Mouse (Mus musculus) C2C12 (cell line): Measurements from ENCODE around the gene Fpr2. TPM values are rescaled to one million over a fixed set of nuclear protein-coding genes. Genes with fewer than 3 reads are reported as not detected.
A peak's percentile ranks its signal among the peaks of the same experiment; 100 is the strongest.

Source experiments
- H3K27me3 ChIP-seq: one replicate; pipeline ENCODE4 v1.6.1; 2011; ENCODE audit not compliant: control insufficient read depth, insufficient read depth, insufficient read length
- H3K36me3 ChIP-seq: one replicate; pipeline ENCODE4 v1.6.1; 2011; ENCODE audit not compliant: control insufficient read depth, insufficient read depth
- H3K4me3 ChIP-seq: one replicate; pipeline ENCODE4 v1.5.1; 2011; ENCODE audit warnings: mild to moderate bottlenecking, control low read depth; ENCODE audit not compliant: poor library complexity, insufficient read depth, severe bottlenecking
- H3K79me2 ChIP-seq: one replicate; pipeline ENCODE4 v1.6.1; 2011; ENCODE audit not compliant: control insufficient read depth, insufficient read depth
- H3K79me3 ChIP-seq: one replicate; pipeline ENCODE4 v1.6.1; 2011; ENCODE audit warnings: low read depth, control low read depth
- H3ac ChIP-seq: one replicate; pipeline ENCODE3; 2011; ENCODE audit warnings: low read depth; ENCODE audit not compliant: control insufficient read depth, insufficient read length
- CEBPB ChIP-seq: IDR thresholded peaks from one replicate; pipeline ENCODE4 v1.6.1; 2011; ENCODE audit warnings: low read depth, mild to moderate bottlenecking, control low read depth, moderate library complexity
- CTCF ChIP-seq: IDR thresholded peaks from one replicate; pipeline ENCODE4 v1.5.1; 2011; ENCODE audit not compliant: control insufficient read depth, insufficient read depth, insufficient read length
- FOSL1 ChIP-seq: IDR thresholded peaks from one replicate; pipeline ENCODE4 v1.8.0; 2011; ENCODE audit warnings: mild to moderate bottlenecking, low read length; ENCODE audit not compliant: poor library complexity, insufficient read depth, severe bottlenecking
- MAX ChIP-seq: IDR thresholded peaks from one replicate; pipeline ENCODE4 v1.6.1; 2011; ENCODE audit warnings: mild to moderate bottlenecking, control low read depth
- MYOD1 ChIP-seq: IDR thresholded peaks from one replicate; pipeline ENCODE4 v1.6.1; 2011; ENCODE audit warnings: low read depth; ENCODE audit not compliant: control insufficient read depth, insufficient read length
- MYOG ChIP-seq: IDR thresholded peaks from one replicate; pipeline ENCODE4 v1.6.1; 2011; ENCODE audit not compliant: control insufficient read depth, insufficient read length; ENCODE audit errors: extremely low read depth
- USF1 ChIP-seq: IDR thresholded peaks from one replicate; pipeline ENCODE4 v1.6.1; 2011; ENCODE audit warnings: low read depth, mild to moderate bottlenecking, control low read depth, moderate library complexity
- polyA plus RNA-seq: library from polyadenylated mRNA; unstranded; fragments of >200 nt; fragmentation: generic; extraction: Trizol; gene quantifications from one replicate; pipeline ENCODE4 v1.2.1, GENCODE M21; 2012; ENCODE audit warnings: missing spikeins

Gene Fpr2
- polyA plus RNA-seq, 1 experiment: not detected

DNA sequence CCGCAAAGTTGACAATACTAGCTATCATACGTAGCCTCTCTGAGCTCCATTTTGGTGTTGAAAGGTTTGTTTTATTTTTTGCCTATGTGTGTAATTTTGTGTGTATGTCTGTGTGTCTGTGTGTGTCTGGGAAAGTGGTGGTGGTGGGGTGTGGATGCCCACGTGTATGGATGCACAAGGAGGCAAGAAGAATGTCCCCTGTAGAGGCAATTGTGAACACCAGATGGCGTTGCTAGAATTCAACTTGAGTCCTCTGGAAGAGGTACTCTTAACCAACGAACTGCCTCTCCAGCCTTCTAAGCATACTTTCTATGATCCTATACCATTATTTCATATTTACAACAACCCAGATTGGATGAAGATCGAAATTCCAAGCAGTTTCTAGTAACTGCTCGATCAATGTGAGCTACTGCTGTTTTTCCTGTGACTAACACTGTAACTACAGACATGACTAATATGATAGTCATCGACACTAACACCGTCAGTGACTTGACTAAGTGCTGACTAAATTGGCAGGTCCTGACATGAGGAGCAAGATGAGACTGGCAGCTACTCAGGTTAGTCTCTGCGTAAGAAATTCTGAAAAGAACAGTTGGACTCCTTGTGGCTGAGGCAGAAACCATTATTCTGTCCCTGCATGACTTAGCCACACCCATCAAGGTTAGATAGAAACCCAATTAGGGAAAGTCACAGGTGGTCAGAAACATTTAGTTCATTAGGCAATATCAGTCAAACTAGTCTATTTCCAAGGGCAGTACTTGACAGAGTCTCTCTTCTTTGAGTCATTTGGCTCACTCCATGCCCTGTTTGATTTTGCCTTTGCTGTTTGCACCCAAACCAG, 42.2 kb upstream of the Fpr2 start:
- H3K36me3 ChIP-seq: peaks cover 39% of the 10 kb centered on the region
- peaks cover 1% of the 10 kb centered on the region for H3K79me2 ChIP-seq
- peak; percentile 65 for TF ChIP-seq MYOD1
- peak; percentile 79 for TF ChIP-seq MAX
- no peak for TF ChIP-seq USF1
- TF ChIP-seq CTCF: no peak
- TF ChIP-seq MYOG: no peak
- TF ChIP-seq CEBPB: no peak
- TF ChIP-seq FOSL1: peak; percentile 99
- H3K4me3 ChIP-seq: no peak overlapping the region
- H3K79me3 ChIP-seq: peaks cover 1% of the 10 kb centered on the region
- H3ac ChIP-seq: no peak overlapping the region
- no peaks in the 10 kb centered on the region for H3K27me3 ChIP-seq

DNA sequence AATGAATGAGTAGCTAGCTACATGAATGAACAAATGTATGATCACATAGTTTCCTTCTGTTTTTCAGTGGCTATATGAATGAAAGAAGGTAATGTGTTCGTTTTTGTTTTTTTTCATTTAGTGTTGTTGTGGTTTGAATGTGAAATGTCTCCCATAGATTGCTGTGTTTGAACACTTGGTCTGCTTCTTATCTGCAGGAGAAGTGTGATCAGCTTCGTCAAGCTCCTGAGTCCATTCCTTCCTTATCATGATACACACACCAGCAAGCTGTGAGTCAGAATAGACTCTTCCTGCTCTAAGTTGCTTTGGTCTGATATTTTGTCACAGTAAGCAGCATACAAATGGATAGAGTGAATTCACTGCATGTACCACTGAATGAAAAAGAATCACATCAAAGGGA, 38.6 kb upstream of the Fpr2 start:
- TF ChIP-seq CTCF (no peak), USF1 (no peak), FOSL1 (no peak), MYOD1 (no peak), MAX (no peak), CEBPB (no peak), MYOG (no peak)
- Histone ChIP-seq H3K36me3 (peaks cover 20% of the 10 kb centered on the region), H3K79me2 (peaks cover 13% of the 10 kb centered on the region), H3K4me3 (no peak overlapping the region), H3ac (no peak overlapping the region), H3K79me3 (peaks cover 5% of the 10 kb centered on the region), H3K27me3 (no peaks in the 10 kb centered on the region)

DNA sequence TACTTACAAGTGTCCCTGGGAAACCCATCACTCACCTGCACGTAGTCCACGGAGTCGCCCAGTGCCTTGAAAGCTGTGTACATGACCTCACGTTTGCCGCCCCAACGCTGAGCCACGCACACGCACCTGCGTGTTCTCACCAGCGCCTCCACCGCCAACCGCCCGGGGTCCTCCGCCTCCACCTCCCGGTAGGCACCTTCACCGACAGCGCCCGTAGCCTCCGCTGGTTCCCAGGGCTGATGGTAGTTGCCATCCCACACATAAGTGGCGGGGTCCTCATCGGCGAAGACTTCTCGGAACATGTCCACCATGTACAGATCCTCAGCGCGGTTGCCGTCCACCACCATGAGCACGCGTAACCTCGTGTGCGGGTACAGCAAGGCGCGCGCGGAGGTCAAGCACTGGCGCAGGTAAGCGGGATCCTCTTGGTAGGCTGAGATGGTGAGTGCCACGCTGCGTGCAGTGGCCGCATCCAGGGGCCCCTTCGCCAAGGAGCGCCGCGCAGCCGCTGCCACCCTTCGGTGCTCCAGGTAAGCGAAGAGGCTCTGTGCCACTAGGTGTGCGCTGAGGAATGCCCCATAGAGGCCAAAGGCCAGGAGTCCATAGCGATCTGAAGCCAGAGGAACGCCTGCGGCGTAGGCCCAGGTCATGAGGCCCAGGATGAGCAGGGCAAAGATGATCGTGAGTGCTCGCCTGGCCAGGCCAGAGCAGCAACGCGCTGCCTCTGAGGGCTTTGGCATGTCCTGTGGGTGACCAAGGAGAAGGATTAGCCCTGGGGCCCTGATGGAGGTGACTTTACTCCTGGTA, 37.5 kb upstream of the Fpr2 start:
- H3K79me3 ChIP-seq: peaks cover 9% of the 10 kb centered on the region
- no peak overlapping the region for H3K4me3 ChIP-seq

DNA sequence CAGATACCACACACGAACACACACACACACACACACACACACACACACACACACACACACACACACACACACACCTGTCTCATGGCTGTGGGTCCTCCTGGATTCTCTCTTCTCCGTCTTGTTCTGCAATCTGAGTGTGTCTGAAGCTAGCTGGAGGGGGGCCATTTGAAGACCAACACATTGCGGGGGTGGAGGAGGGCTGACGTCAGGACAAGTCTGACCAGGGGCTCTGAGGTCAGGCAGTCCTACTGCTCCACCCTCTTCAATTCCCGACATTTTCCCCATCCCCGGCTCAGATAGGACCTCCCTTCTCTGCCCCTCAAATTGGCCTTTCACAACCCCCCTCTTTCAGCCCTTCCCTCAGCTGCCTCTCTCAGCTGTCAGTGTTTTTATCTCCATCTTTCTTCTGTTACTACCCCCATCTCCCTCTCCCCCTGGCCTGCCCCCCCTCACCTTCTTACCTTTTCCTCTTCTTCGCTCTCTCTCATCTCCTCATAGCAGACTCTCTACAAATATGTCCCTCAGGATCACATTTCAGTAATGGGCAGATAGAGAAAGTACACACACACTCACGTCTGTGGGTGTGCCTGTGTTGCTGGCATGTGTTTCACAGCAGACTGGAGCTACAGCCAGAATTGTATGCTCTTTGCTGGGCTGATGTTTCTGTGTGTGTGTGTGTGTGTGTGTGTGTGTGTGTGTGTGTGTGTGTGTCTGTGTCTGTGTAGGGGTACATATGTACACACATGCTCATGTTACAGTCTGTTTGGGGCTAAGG, 32.4 kb upstream of the Fpr2 start, which contains the start of gene Has1:
Gene Has1 (minus strand): TSS at position 142 of the 775 bp plus-strand sequence.
- peaks cover 8% of the 10 kb centered on the region for H3K79me3 ChIP-seq
- no peaks in the 10 kb centered on the region for H3K27me3 ChIP-seq
- H3K79me2 ChIP-seq: peaks cover 28% of the 10 kb centered on the region
- TF ChIP-seq MYOG (no peak), CEBPB (no peak), USF1 (no peak), MAX (no peak), FOSL1 (no peak), CTCF (no peak), MYOD1 (no peak)
- H3K4me3 ChIP-seq: no peak within 1 kb of the TSS
- H3K36me3 ChIP-seq: no peaks in the 10 kb centered on the region
- H3ac ChIP-seq: no peak within 1 kb of the TSS

More for the DNA sequence above, 37.5 kb upstream of the Fpr2 start:
- Histone ChIP-seq H3K36me3 (peaks cover 20% of the 10 kb centered on the region), H3ac (no peak overlapping the region), H3K27me3 (no peaks in the 10 kb centered on the region), H3K79me2 (peaks cover 25% of the 10 kb centered on the region)
- TF ChIP-seq MYOG: no peak
- no peak for TF ChIP-seq USF1
- TF ChIP-seq MAX: no peak
- TF ChIP-seq MYOD1: no peak
- TF ChIP-seq CEBPB: no peak
- TF ChIP-seq FOSL1: no peak
- no peak for TF ChIP-seq CTCF

DNA sequence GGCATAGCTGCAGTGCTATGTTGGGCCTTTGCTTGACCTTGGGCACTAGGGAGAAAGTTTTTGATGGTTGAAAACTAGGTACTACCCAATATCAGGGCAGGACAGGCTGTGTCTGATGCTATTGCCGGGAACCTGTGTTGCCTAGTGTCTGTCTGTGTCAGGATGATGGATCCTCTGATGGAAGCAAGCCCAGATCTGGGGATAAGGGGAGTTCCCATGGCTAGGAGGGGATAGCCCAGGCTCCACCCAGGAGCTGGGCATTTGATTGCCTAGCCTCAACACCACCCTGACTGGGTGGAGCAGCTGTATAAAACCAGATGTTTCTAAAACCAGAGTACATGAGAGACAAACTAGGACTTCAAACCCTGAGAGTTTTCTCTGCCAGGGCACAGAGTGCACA, 31.0 kb upstream of the Fpr2 start:
- Histone ChIP-seq H3ac (peak overlapping the region; percentile 39), H3K79me2 (peaks cover 28% of the 10 kb centered on the region), H3K27me3 (no peaks in the 10 kb centered on the region), H3K4me3 (no peak overlapping the region), H3K36me3 (no peaks in the 10 kb centered on the region), H3K79me3 (peaks cover 6% of the 10 kb centered on the region)
- TF ChIP-seq CEBPB: no peak
- peak; percentile 5 for TF ChIP-seq MYOD1
- no peak for TF ChIP-seq MAX
- TF ChIP-seq CTCF: no peak
- no peak for TF ChIP-seq FOSL1
